Mouse (Mus musculus) forebrain, embryonic 10.5 days (tissue): Measurements from ENCODE around the gene Pgm2l1. TPM values are rescaled to one million over a fixed set of nuclear protein-coding genes. Genes with fewer than 3 reads are reported as not detected.
"Not testable (repeated sequence)": the region's sequence is repeated elsewhere in the genome, so short reads cannot be mapped to it uniquely, and the experiment has no call there.

Experiments used
- DNase-seq: peaks from one replicate; pipeline ENCODE4 v3.0.0-alpha.2; 2017; ENCODE audit warnings: low spot score; ENCODE audit errors: extremely low spot score
- H3K27ac ChIP-seq: fragments of 300-500 bp; sonication (generic); 2 replicates; pipeline ENCODE4 v1.5.1; 2016; ENCODE audit warnings: mild to moderate bottlenecking
- H3K27me3 ChIP-seq: fragments of 300-500 bp; sonication (generic); 2 replicates; pipeline ENCODE4 v1.6.1; 2016; ENCODE audit warnings: mild to moderate bottlenecking; ENCODE audit not compliant: poor library complexity, severe bottlenecking
- H3K36me3 ChIP-seq: fragments of 300-500 bp; sonication (generic); replicated peaks from 2 replicates; pipeline ENCODE4 v1.6.1; 2016; ENCODE audit warnings: mild to moderate bottlenecking, moderate library complexity
- H3K4me1 ChIP-seq: fragments of 300-500 bp; sonication (generic); 2 replicates; pipeline ENCODE4 v1.6.1; 2016
- H3K4me3 ChIP-seq: fragments of 300-500 bp; sonication (generic); 2 replicates; pipeline ENCODE4 v1.5.1; 2016; ENCODE audit warnings: mild to moderate bottlenecking, moderate library complexity
- H3K9me3 ChIP-seq: fragments of 300-500 bp; sonication (generic); 2 replicates; pipeline ENCODE4 v1.6.1; 2016; ENCODE audit warnings: mild to moderate bottlenecking, moderate library complexity
- WGBS: fragments of 180-500 bp; shearing (Covaris S2); methylation state at CpG from one replicate; pipeline ENCODE4 v1.1.7; 2016; 5-methylcytosine and 5-hydroxymethylcytosine counted together
- polyA plus RNA-seq: library from polyadenylated mRNA; unstranded; fragments of >200 nt; fragmentation: Nextera tagmentation; extraction: Ambion mirVana; gene quantifications from 2 replicates; pipeline ENCODE4 v1.2.1, GENCODE M21; 2016

Pgm2l1 gene
- polyA plus RNA-seq, 1 experiment from 2014 or later: 3.7 TPM

GRCm38 (mm10) chr7:100234264-100234885 is 7.2 kb downstream of the Pgm2l1 start:
- Histone ChIP-seq H3K36me3 (no peaks in the 10 kb centered on the region), H3K27ac (no peak overlapping the region), H3K27me3 (no peaks in the 10 kb centered on the region), H3K4me1 (no peaks in the 10 kb centered on the region), H3K9me3 (no peaks in the 10 kb centered on the region), H3K4me3 (no peak overlapping the region)
- WGBS: 70% methylated on average over 7 of the region's 7 CpGs
- no peak for DNase-seq

GRCm38 (mm10) chr7:100238271-100238670 is 11.1 kb downstream of the Pgm2l1 start:
- H3K4me1 ChIP-seq: no peaks in the 10 kb centered on the region
- H3K36me3 ChIP-seq: no peaks in the 10 kb centered on the region
- H3K27ac ChIP-seq: no peak overlapping the region
- no peak for DNase-seq
- 74% methylated on average over 1 of the region's 1 CpGs for WGBS
- no peaks in the 10 kb centered on the region for H3K9me3 ChIP-seq
- H3K4me3 ChIP-seq: no peak overlapping the region
- H3K27me3 ChIP-seq: no peaks in the 10 kb centered on the region

- no peaks in the 10 kb centered on the region for H3K9me3 ChIP-seq
- H3K27ac ChIP-seq: no peak overlapping the region
- no peaks in the 10 kb centered on the region for H3K36me3 ChIP-seq
- H3K27me3 ChIP-seq: no peaks in the 10 kb centered on the region
- no peak overlapping the region for H3K4me3 ChIP-seq
- no peak for DNase-seq
- H3K4me1 ChIP-seq: no peaks in the 10 kb centered on the region
- 80% methylated on average over 2 of the region's 2 CpGs for WGBS
Observed at GRCm38 (mm10) chr7:100240601-100241000, 13.4 kb downstream of the Pgm2l1 start.

GRCm38 (mm10) chr7:100243007-100243406 is 15.8 kb downstream of the Pgm2l1 start:
- H3K4me3 ChIP-seq: no peak overlapping the region
- H3K9me3 ChIP-seq: no peaks in the 10 kb centered on the region
- H3K27ac ChIP-seq: no peak overlapping the region
- H3K36me3 ChIP-seq: no peaks in the 10 kb centered on the region
- no peaks in the 10 kb centered on the region for H3K27me3 ChIP-seq
- WGBS: 87% methylated on average over 1 of the region's 1 CpGs
- DNase-seq: no peak
- no peaks in the 10 kb centered on the region for H3K4me1 ChIP-seq

- no peaks in the 10 kb centered on the region for H3K4me1 ChIP-seq
- DNase-seq: no peak
- H3K36me3 ChIP-seq: no peaks in the 10 kb centered on the region
- no peaks in the 10 kb centered on the region for H3K9me3 ChIP-seq
- H3K27me3 ChIP-seq: no peaks in the 10 kb centered on the region
- no peak overlapping the region for H3K4me3 ChIP-seq
- H3K27ac ChIP-seq: no peak overlapping the region
- 89% methylated on average over 4 of the region's 4 CpGs for WGBS
Observed at GRCm38 (mm10) chr7:100244225-100244624, 17.0 kb downstream of the Pgm2l1 start.

GRCm38 (mm10) chr7:100245176-100245575 is 18.0 kb downstream of the Pgm2l1 start:
- 92% methylated on average over 3 of the region's 3 CpGs for WGBS
- no peaks in the 10 kb centered on the region for H3K9me3 ChIP-seq
- H3K36me3 ChIP-seq: no peaks in the 10 kb centered on the region
- no peak for DNase-seq
- H3K4me1 ChIP-seq: no peaks in the 10 kb centered on the region
- no peak overlapping the region for H3K27ac ChIP-seq
- no peak overlapping the region for H3K4me3 ChIP-seq
- H3K27me3 ChIP-seq: no peaks in the 10 kb centered on the region

- WGBS: 91% methylated on average over 5 of the region's 5 CpGs
- peaks cover 26% of the 10 kb centered on the region for H3K36me3 ChIP-seq
- no peak overlapping the region for H3K4me3 ChIP-seq
- no peak overlapping the region for H3K27ac ChIP-seq
- no peaks in the 10 kb centered on the region for H3K9me3 ChIP-seq
- no peaks in the 10 kb centered on the region for H3K4me1 ChIP-seq
- DNase-seq: no peak
- H3K27me3 ChIP-seq: no peaks in the 10 kb centered on the region
Observed at GRCm38 (mm10) chr7:100250667-100251066, 23.5 kb downstream of the Pgm2l1 start.

- no peak overlapping the region for H3K4me3 ChIP-seq
- H3K36me3 ChIP-seq: peaks cover 17% of the 10 kb centered on the region
- no peaks in the 10 kb centered on the region for H3K4me1 ChIP-seq
- H3K27me3 ChIP-seq: no peaks in the 10 kb centered on the region
- WGBS: 86% methylated on average over 3 of the region's 3 CpGs
- DNase-seq: no peak
- no peak overlapping the region for H3K27ac ChIP-seq
- H3K9me3 ChIP-seq: no peaks in the 10 kb centered on the region
Observed at GRCm38 (mm10) chr7:100262350-100262749, 35.2 kb downstream of the Pgm2l1 start.

- H3K36me3 ChIP-seq: peaks cover 22% of the 10 kb centered on the region
- 58% methylated on average over 17 of the region's 17 CpGs for WGBS
- H3K4me3 ChIP-seq, DNase-seq, H3K4me1 ChIP-seq, H3K9me3 ChIP-seq, H3K27me3 ChIP-seq, H3K27ac ChIP-seq: not testable (repeated sequence)
Observed at GRCm38 (mm10) chr7:100264934-100265333, 37.7 kb downstream of the Pgm2l1 start.

GRCm38 (mm10) chr7:100272369-100272768 is 45.2 kb downstream of the Pgm2l1 start:
- peaks cover 5% of the 10 kb centered on the region for H3K36me3 ChIP-seq
- H3K27me3 ChIP-seq: no peaks in the 10 kb centered on the region
- no peaks in the 10 kb centered on the region for H3K9me3 ChIP-seq
- 98% methylated on average over 8 of the region's 8 CpGs for WGBS
- no peak overlapping the region for H3K27ac ChIP-seq
- no peaks in the 10 kb centered on the region for H3K4me1 ChIP-seq
- no peak for DNase-seq
- no peak overlapping the region for H3K4me3 ChIP-seq

GRCm38 (mm10) chr7:100274507-100274906 is 47.3 kb downstream of the Pgm2l1 start:
- H3K27me3 ChIP-seq: no peaks in the 10 kb centered on the region
- no peaks in the 10 kb centered on the region for H3K4me1 ChIP-seq
- WGBS: 87% methylated on average over 6 of the region's 6 CpGs
- no peak overlapping the region for H3K4me3 ChIP-seq
- DNase-seq: no peak
- H3K36me3 ChIP-seq: no peaks in the 10 kb centered on the region
- H3K9me3 ChIP-seq: no peaks in the 10 kb centered on the region
- no peak overlapping the region for H3K27ac ChIP-seq

- H3K36me3 ChIP-seq: no peaks in the 10 kb centered on the region
- no peaks in the 10 kb centered on the region for H3K27me3 ChIP-seq
- WGBS: 52% methylated on average over 2 of the region's 2 CpGs
- H3K9me3 ChIP-seq: no peaks in the 10 kb centered on the region
- H3K4me1 ChIP-seq: peaks cover under 1% of the 10 kb centered on the region
- H3K27ac ChIP-seq: no peak overlapping the region
- DNase-seq: no peak
- H3K4me3 ChIP-seq: no peak overlapping the region
Observed at GRCm38 (mm10) chr7:100276397-100276796, 49.2 kb downstream of the Pgm2l1 start.

- H3K9me3 ChIP-seq: no peaks in the 10 kb centered on the region
- 0% methylated on average over 1 of the region's 1 CpGs for WGBS
- peaks cover 10% of the 10 kb centered on the region for H3K4me1 ChIP-seq
- H3K36me3 ChIP-seq: no peaks in the 10 kb centered on the region
- H3K27me3 ChIP-seq: peaks cover 21% of the 10 kb centered on the region
- H3K4me3 ChIP-seq: no peak overlapping the region
- no peak for DNase-seq
- H3K27ac ChIP-seq: no peak overlapping the region
Observed at GRCm38 (mm10) chr7:100279803-100280202, 52.6 kb downstream of the Pgm2l1 start.

GRCm38 (mm10) chr7:100281596-100281995 is 54.4 kb downstream of the Pgm2l1 start:
- H3K9me3 ChIP-seq: no peaks in the 10 kb centered on the region
- peaks cover 20% of the 10 kb centered on the region for H3K4me1 ChIP-seq
- no peaks in the 10 kb centered on the region for H3K36me3 ChIP-seq
- no peak overlapping the region for H3K4me3 ChIP-seq
- DNase-seq: no peak
- 58% methylated on average over 3 of the region's 3 CpGs for WGBS
- no peak overlapping the region for H3K27ac ChIP-seq
- H3K27me3 ChIP-seq: peaks cover 39% of the 10 kb centered on the region
